Mouse (Mus musculus): ENCODE measurements around the gene Osbp2.

GRCm38 (mm10) chr11:3863454-3864112, at the start of gene Osbp2:
- TF ChIP-seq MYOD1 (IDR thresholded peaks at IDR 0.05; ENCODE audit: control insufficient read depth, insufficient read length, low read depth): no peak
- TF ChIP-seq CTCF (IDR thresholded peaks at IDR 0.05; ENCODE audit: control insufficient read depth, insufficient read depth, insufficient read length): peak; percentile 55
- TF ChIP-seq CEBPB (IDR thresholded peaks at IDR 0.05; ENCODE audit: low read depth): no peak
- TF ChIP-seq MAX (IDR thresholded peaks at IDR 0.05): no peak
- no peak for TF ChIP-seq MYOG (IDR thresholded peaks at IDR 0.05; ENCODE audit: control insufficient read depth, extremely low read depth, insufficient read length)
- TF ChIP-seq USF1 (IDR thresholded peaks at IDR 0.05; ENCODE audit: low read depth): no peak

Data from C2C12 (cell line).